Mouse (Mus musculus): Measurements from ENCODE around the gene Tekt4.

The Tekt4 gene

DNA sequence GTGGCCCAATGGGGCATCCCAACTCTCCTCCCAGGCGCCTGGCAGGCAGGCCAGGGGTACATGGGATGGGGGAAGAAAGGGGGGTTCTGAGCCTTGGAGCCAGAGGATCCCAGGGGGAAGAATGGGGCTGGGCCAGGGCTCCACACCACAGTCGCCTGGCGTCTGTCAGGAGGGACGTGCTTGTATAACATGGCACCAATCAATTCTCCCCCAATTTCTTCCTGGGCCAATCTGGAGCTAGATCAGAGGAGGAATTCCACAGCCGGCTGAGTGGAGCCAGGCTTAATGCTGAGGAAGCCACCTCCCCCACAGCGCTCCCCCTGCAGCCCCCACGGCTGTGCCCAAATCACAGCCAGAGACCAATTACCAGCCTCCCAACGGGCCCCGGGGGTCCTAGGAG lies 66.1 kb downstream of the Tekt4 start:
- Histone ChIP-seq H3K9me3 (ENCODE audit: low read length) (no peaks in the 10 kb centered on the region), H3K36me3 (ENCODE audit: insufficient read depth, low read length) (no peaks in the 10 kb centered on the region), H3K4me1 (replicated peaks; ENCODE audit: low read depth, low read length) (no peaks in the 10 kb centered on the region; the same call in 1 of the 2 replicates), H3K27me3 (ENCODE audit: insufficient read depth, low read length) (peaks cover 29% of the 10 kb centered on the region), H3K4me3 (replicated peaks; ENCODE audit: low read length) (no peak overlapping the region)
- no peak for TF ChIP-seq POU5F1 (IDR thresholded peaks at IDR 0.05; ENCODE audit: borderline replicate concordance, low read length)
- TF ChIP-seq CTCF (conservative IDR thresholded peaks at IDR 0.05; ENCODE audit: low read length): no peak
- no peak for TF ChIP-seq NANOG (IDR thresholded peaks at IDR 0.05; ENCODE audit: borderline replicate concordance, low read length)

GRCm38 (mm10) chr17:25522080-25522479 lies 67.7 kb downstream of the Tekt4 start:
- Histone ChIP-seq H3K9me3 (ENCODE audit: low read length) (no peaks in the 10 kb centered on the region), H3K27me3 (ENCODE audit: insufficient read depth, low read length) (peaks cover 31% of the 10 kb centered on the region), H3K4me1 (replicated peaks; ENCODE audit: low read depth, low read length) (no peaks in the 10 kb centered on the region; the same call in 1 of the 2 replicates), H3K36me3 (ENCODE audit: insufficient read depth, low read length) (no peaks in the 10 kb centered on the region), H3K4me3 (replicated peaks; ENCODE audit: low read length) (no peak overlapping the region)
- TF ChIP-seq CTCF (conservative IDR thresholded peaks at IDR 0.05; ENCODE audit: low read length) (no peak), POU5F1 (IDR thresholded peaks at IDR 0.05; ENCODE audit: borderline replicate concordance, low read length) (no peak), NANOG (IDR thresholded peaks at IDR 0.05; ENCODE audit: borderline replicate concordance, low read length) (no peak)
